Mouse (Mus musculus): ENCODE measurements around the gene Slc25a21.

DNA sequence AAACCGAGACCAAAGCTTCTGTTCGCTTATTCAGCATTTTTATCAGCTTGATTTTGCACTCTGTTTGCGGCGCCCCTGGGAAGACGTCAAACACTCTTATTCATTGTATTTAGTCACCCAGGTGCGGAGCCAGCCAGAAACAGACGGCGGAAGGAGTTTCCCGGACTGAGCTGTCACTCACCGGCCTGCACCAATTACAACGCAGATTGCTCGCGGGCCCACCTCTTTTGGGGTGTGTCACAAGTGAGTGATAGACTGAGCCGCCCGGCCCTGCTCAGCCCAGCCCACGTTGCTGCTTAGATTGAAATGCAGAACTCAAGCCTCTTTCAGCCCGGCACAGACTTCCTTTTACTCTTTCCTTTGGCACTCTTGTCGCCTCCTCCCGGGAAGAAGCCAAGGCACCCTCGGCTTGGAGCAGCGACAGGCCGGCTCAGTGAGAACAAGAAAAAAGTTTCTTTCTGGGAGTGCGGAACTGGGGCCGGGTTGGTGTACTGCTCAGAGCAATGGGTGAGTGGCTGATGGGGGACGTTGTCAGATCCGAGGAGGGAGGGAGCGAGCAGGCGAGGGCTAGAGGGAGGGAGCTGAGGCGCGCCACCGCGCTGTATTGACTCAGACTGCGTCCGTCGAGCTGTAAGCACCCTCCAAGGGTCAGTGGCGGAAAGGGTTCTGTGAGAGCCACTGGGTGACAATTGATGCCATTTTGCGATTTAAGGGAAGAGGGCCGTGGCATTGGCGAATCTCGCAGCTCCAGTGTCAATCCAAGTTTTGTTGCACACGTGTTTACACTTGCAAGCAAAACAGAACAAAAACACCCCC is 501.7 kb downstream of the Slc25a21 start:
- no peak for TF ChIP-seq CTCF (IDR thresholded peaks at IDR 0.05; ENCODE audit: control insufficient read depth, insufficient read depth, insufficient read length)
- no peak for TF ChIP-seq FOSL1 (IDR thresholded peaks at IDR 0.05; ENCODE audit: insufficient read depth, low read length, poor library complexity, severe bottlenecking)
- TF ChIP-seq MAX (IDR thresholded peaks at IDR 0.05) = no peak
- no peak for TF ChIP-seq CEBPB (IDR thresholded peaks at IDR 0.05; ENCODE audit: low read depth)
- TF ChIP-seq MYOD1 (IDR thresholded peaks at IDR 0.05; ENCODE audit: control insufficient read depth, insufficient read length, low read depth) = no peak
- TF ChIP-seq MYOG (IDR thresholded peaks at IDR 0.05; ENCODE audit: control insufficient read depth, extremely low read depth, insufficient read length) = no peak
- no peak for TF ChIP-seq USF1 (IDR thresholded peaks at IDR 0.05; ENCODE audit: low read depth)

Data from C2C12 (cell line).